ENCODE assay signal across 7 mouse cellular contexts in the genomic region with DNA sequence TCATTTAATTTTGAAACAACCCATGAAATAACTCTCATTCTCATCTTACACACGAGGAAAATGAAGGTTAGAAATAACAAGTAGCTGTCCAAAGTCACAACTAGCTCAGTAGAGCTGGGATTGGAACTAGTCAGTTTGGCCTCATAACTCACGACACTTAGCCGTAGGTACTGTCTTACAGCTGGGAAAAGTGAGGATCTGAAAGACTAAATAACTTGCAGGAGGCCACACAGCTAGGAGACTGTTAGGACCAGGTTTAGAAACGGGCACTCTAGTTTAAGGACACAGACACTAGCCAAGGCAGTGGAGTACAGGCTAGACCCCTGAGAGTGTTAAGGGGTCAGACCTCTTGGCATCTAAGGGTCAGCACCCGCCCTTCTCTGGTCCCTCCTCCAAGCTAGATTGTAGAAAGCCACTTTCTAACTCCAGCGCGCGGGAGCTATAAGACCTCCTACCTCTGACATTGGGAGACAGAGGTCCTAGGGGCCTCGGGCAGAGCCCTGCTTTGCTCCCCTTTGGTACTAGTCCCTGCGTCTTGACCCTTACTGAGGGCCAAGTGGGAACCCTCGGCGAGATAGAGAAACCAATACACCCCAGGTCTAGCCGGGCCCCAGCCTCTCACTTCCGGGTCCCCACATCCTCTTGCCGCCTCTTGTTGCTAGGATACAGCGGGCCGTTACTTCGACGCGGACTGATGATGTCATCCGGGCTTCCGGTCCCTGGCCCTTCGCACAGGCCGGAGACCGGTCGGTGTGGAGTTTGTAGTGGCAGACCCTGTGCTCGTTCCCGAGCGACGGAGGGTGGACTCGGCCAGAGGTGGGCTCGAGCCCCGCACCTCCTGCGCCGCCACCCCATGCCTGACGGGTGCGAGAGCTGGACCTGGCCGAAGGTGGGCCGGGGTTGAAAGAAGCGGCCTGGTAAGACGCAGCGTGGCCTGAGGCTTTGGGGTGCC. TPM values are rescaled to one million over a fixed set of nuclear protein-coding genes. Genes with fewer than 3 reads are reported as not detected.
A peak's percentile ranks its signal among the peaks of the same experiment; 100 is the strongest.
DNase-seq lines count a peak whose midpoint lies in the region; ATAC-seq lines count a peak whose summit lies in the region.

Gene Glb1l (minus strand): TSS at position 678 of the 952 bp plus-strand sequence.
Gene Stk16 (plus strand): TSS at position 703 of the 952 bp plus-strand sequence.

- peaks cover 7% of the 10 kb centered on the region; the same call in 1 of the 2 replicates for H3K36me3 ChIP-seq in intestine, embryonic 15.5 days
- peaks cover 38% of the 10 kb centered on the region for H3K36me3 ChIP-seq in midbrain, embryonic 10.5 days

- no peaks in the 10 kb centered on the region for H3K9me3 ChIP-seq in intestine, embryonic 15.5 days
- H3K9me3 ChIP-seq in midbrain, embryonic 10.5 days (replicated peaks) = no peaks in the 10 kb centered on the region

- WGBS in intestine, embryonic 15.5 days = 6% methylated on average over 42 of the region's 42 CpGs
- 6% methylated on average over 42 of the region's 42 CpGs for WGBS in midbrain, embryonic 10.5 days

- intact Hi-C loops in gastrocnemius, postnatal 36 days (cut with DNase I) = no loop called here
- intact Hi-C loops in left cerebral cortex, postnatal 25 days (cut with DNase I) = loop anchor here (2.0 kb wide), 2 partner anchors 18 to 26 kb away; partner anchors contain the start of genes Ankzf1, Atg9a and Dnajb2

- H3K9ac ChIP-seq in intestine, embryonic 15.5 days = peak within 1 kb of the TSS; percentile 94

- H3K4me1 ChIP-seq in intestine, embryonic 15.5 days (replicated peaks) = peaks cover 35% of the 10 kb centered on the region
- H3K4me1 ChIP-seq in midbrain, embryonic 10.5 days = peaks cover 44% of the 10 kb centered on the region

- ATAC-seq in intestine, embryonic 15.5 days = peak; percentile 91

- H3K27ac ChIP-seq in intestine, embryonic 15.5 days = peak within 1 kb of the TSS; percentile 63
- H3K27ac ChIP-seq in midbrain, embryonic 10.5 days (replicated peaks) = peak within 1 kb of the TSS; percentile 92

- H3K27me3 ChIP-seq in intestine, embryonic 15.5 days (replicated peaks) = no peaks in the 10 kb centered on the region
- H3K27me3 ChIP-seq in midbrain, embryonic 10.5 days (ENCODE audit: low read depth, poor library complexity, severe bottlenecking) = peaks cover 8% of the 10 kb centered on the region

- H3K4me2 ChIP-seq in intestine, embryonic 15.5 days (replicated peaks) = peak within 1 kb of the TSS; percentile 85

- H3K4me3 ChIP-seq in intestine, embryonic 15.5 days (replicated peaks) = peak within 1 kb of the TSS; percentile 86
- peak within 1 kb of the TSS; percentile 98 for H3K4me3 ChIP-seq in midbrain, embryonic 10.5 days

- DNase-seq in adrenal gland, adult 18-20 months (ENCODE audit: low spot score in 2 of 2) = peak; percentile 98
- peak; percentile 96 for DNase-seq in embryo, embryonic 11 days
- DNase-seq in gastrocnemius, postnatal 36 days = peak; percentile 92 to 94
- peak; percentile 96 to 98 for DNase-seq in left cerebral cortex, postnatal 25 days (ENCODE audit: low spot score in 2 of 2)
- DNase-seq in midbrain, embryonic 10.5 days (ENCODE audit: low spot score) = peak; percentile 97
- DNase-seq in right cerebral cortex, postnatal 4 days = peak; percentile 97

RNA-seq across cellular contexts. Expression of gene Glb1l, which starts in this region (rescaled TPM):
- total RNA-seq in adrenal gland, adult 18-20 months (2021) = 10 to 100 TPM; 16.6 to 22.8 TPM
- 1 to 10 TPM; 2.3 to 3.0 TPM for total RNA-seq in gastrocnemius, postnatal 36 days (2021)
- polyA plus RNA-seq in intestine, embryonic 15.5 days (2015; fragmentation: Nextera tagmentation; extraction: Ambion mirVana) = 11.9 and 12.2 TPM in 2 replicates
- 10 to 100 TPM; 14.3 to 15.4 TPM for total RNA-seq in left cerebral cortex, postnatal 25 days (2021)
- 14.8 and 16.0 TPM in 2 replicates for polyA plus RNA-seq in midbrain, embryonic 10.5 days (2016; fragmentation: Nextera tagmentation; extraction: Ambion mirVana)

RNA-seq across cellular contexts. Expression of gene Stk16, which starts in this region (rescaled TPM):
- 100 to 1,000 TPM; 117 to 119 TPM for total RNA-seq in adrenal gland, adult 18-20 months (2021)
- total RNA-seq in gastrocnemius, postnatal 36 days (2021) = 10 to 100 TPM; 19.4 to 23.1 TPM
- polyA plus RNA-seq in intestine, embryonic 15.5 days (2015; fragmentation: Nextera tagmentation; extraction: Ambion mirVana) = 110 and 122 TPM in 2 replicates
- 10 to 100 TPM; 92.2 to 94.4 TPM for total RNA-seq in left cerebral cortex, postnatal 25 days (2021)
- 142 and 154 TPM in 2 replicates for polyA plus RNA-seq in midbrain, embryonic 10.5 days (2016; fragmentation: Nextera tagmentation; extraction: Ambion mirVana)

Comparison
In these comparisons a context has a peak if more than half of its experiments do, and no peak if none do; other contexts are left out.
1. Peak in every context shown above with its lines: DNase-seq, ATAC-seq, H3K4me3 ChIP-seq and H3K27ac ChIP-seq.